Mouse (Mus musculus) left cerebral cortex, adult 18-20 months (tissue): ENCODE measurements at regions not wholly inside any gene's neighbourhood (a gene's known extent, or its start where the extent isn't known, plus 50 kb on each side); places are given as distances from the start of the nearest gene placed in this dataset.

Source experiments
- DNase-seq, 2 experiments: peaks; one replicate each; pipeline ENCODE4 v3.0.0; 2021 to 2022; ENCODE audit warnings: low spot score in 2 of 2, mixed read lengths in 1 of 2

GRCm38 (mm10) chr12:112372234-112373050 is 116.8 kb upstream of the A530016L24Rik start:
- no peak for DNase-seq

- no peak for DNase-seq
These were observed 115.3 kb upstream of the A530016L24Rik start for GRCm38 (mm10) chr12:112373966-112374365.

- DNase-seq = no peak
These were observed 113.0 kb upstream of the A530016L24Rik start for GRCm38 (mm10) chr12:112376236-112376635.

GRCm38 (mm10) chr12:112376701-112377100 is 112.5 kb upstream of the A530016L24Rik start:
- peak; percentile 24 to 26 for DNase-seq

- no peak for DNase-seq
These were observed 110.6 kb upstream of the A530016L24Rik start for GRCm38 (mm10) chr12:112378482-112379243.

GRCm38 (mm10) chr12:112387836-112388235 is 101.4 kb upstream of the A530016L24Rik start:
- no peak for DNase-seq

- DNase-seq = no peak
These were observed 93.3 kb upstream of the A530016L24Rik start for GRCm38 (mm10) chr12:112395909-112396308.

- no peak for DNase-seq
These were observed 85.5 kb upstream of the A530016L24Rik start for GRCm38 (mm10) chr12:112403688-112404240.

GRCm38 (mm10) chr12:112404338-112404737 is 84.9 kb upstream of the A530016L24Rik start:
- no peak for DNase-seq

GRCm38 (mm10) chr12:112405781-112406213 is 83.5 kb upstream of the A530016L24Rik start:
- no peak for DNase-seq

- DNase-seq = no peak
These were observed 77.5 kb upstream of the A530016L24Rik start for GRCm38 (mm10) chr12:112411612-112412350.

- DNase-seq = no peak
These were observed 76.9 kb upstream of the A530016L24Rik start for GRCm38 (mm10) chr12:112412351-112412697.

- DNase-seq = no peak
These were observed 73.2 kb upstream of the A530016L24Rik start for GRCm38 (mm10) chr12:112415926-112416473.

GRCm38 (mm10) chr12:112416537-112416936 is 72.7 kb upstream of the A530016L24Rik start:
- no peak for DNase-seq

GRCm38 (mm10) chr12:112418636-112419035 is 70.6 kb upstream of the A530016L24Rik start:
- no peak for DNase-seq

- DNase-seq = no peak
These were observed 67.1 kb upstream of the A530016L24Rik start for GRCm38 (mm10) chr12:112422177-112422576.

- no peak for DNase-seq
These were observed 65.1 kb upstream of the A530016L24Rik start for GRCm38 (mm10) chr12:112424150-112424549.

- peak; percentile 42 to 44 for DNase-seq
These were observed 62.6 kb upstream of the A530016L24Rik start for GRCm38 (mm10) chr12:112426681-112427080.

- DNase-seq = no peak
These were observed 59.0 kb upstream of the A530016L24Rik start for GRCm38 (mm10) chr12:112430104-112430846.

GRCm38 (mm10) chr12:112433315-112433714 is 55.9 kb upstream of the A530016L24Rik start:
- no peak for DNase-seq
